Mouse (Mus musculus) C2C12 (cell line): ENCODE measurements around the gene Spata16. TPM values are rescaled to one million over a fixed set of nuclear protein-coding genes. Genes with fewer than 3 reads are reported as not detected.

Source experiments
- H3K27me3 ChIP-seq: one replicate; pipeline ENCODE4 v1.6.1; 2011; ENCODE audit not compliant: control insufficient read depth, insufficient read depth, insufficient read length
- H3K36me3 ChIP-seq: one replicate; pipeline ENCODE4 v1.6.1; 2011; ENCODE audit not compliant: control insufficient read depth, insufficient read depth
- H3K4me3 ChIP-seq: one replicate; pipeline ENCODE4 v1.5.1; 2011; ENCODE audit warnings: mild to moderate bottlenecking, control low read depth; ENCODE audit not compliant: poor library complexity, insufficient read depth, severe bottlenecking
- H3K79me2 ChIP-seq: one replicate; pipeline ENCODE4 v1.6.1; 2011; ENCODE audit not compliant: control insufficient read depth, insufficient read depth
- H3K79me3 ChIP-seq: one replicate; pipeline ENCODE4 v1.6.1; 2011; ENCODE audit warnings: low read depth, control low read depth
- H3ac ChIP-seq: one replicate; pipeline ENCODE3; 2011; ENCODE audit warnings: low read depth; ENCODE audit not compliant: control insufficient read depth, insufficient read length
- CEBPB ChIP-seq: IDR thresholded peaks from one replicate; pipeline ENCODE4 v1.6.1; 2011; ENCODE audit warnings: low read depth, mild to moderate bottlenecking, control low read depth, moderate library complexity
- CTCF ChIP-seq: IDR thresholded peaks from one replicate; pipeline ENCODE4 v1.5.1; 2011; ENCODE audit not compliant: control insufficient read depth, insufficient read depth, insufficient read length
- FOSL1 ChIP-seq: IDR thresholded peaks from one replicate; pipeline ENCODE4 v1.8.0; 2011; ENCODE audit warnings: mild to moderate bottlenecking, low read length; ENCODE audit not compliant: poor library complexity, insufficient read depth, severe bottlenecking
- MAX ChIP-seq: IDR thresholded peaks from one replicate; pipeline ENCODE4 v1.6.1; 2011; ENCODE audit warnings: mild to moderate bottlenecking, control low read depth
- MYOD1 ChIP-seq: IDR thresholded peaks from one replicate; pipeline ENCODE4 v1.6.1; 2011; ENCODE audit warnings: low read depth; ENCODE audit not compliant: control insufficient read depth, insufficient read length
- MYOG ChIP-seq: IDR thresholded peaks from one replicate; pipeline ENCODE4 v1.6.1; 2011; ENCODE audit not compliant: control insufficient read depth, insufficient read length; ENCODE audit errors: extremely low read depth
- USF1 ChIP-seq: IDR thresholded peaks from one replicate; pipeline ENCODE4 v1.6.1; 2011; ENCODE audit warnings: low read depth, mild to moderate bottlenecking, control low read depth, moderate library complexity
- long read RNA-seq, 2 experiments: library from polyadenylated mRNA; unstranded; transcript quantifications; one replicate each; pipeline ENCODE4 v2.0.0; 2019 to 2020
- polyA plus RNA-seq: library from polyadenylated mRNA; unstranded; fragments of >200 nt; fragmentation: generic; extraction: Trizol; gene quantifications from one replicate; pipeline ENCODE4 v1.2.1, GENCODE M21; 2012; ENCODE audit warnings: missing spikeins

The Spata16 gene
- polyA plus RNA-seq, result not detected
- long read RNA-seq, experiment 1, result 0 reads
- long read RNA-seq, experiment 2, result 0 reads

DNA sequence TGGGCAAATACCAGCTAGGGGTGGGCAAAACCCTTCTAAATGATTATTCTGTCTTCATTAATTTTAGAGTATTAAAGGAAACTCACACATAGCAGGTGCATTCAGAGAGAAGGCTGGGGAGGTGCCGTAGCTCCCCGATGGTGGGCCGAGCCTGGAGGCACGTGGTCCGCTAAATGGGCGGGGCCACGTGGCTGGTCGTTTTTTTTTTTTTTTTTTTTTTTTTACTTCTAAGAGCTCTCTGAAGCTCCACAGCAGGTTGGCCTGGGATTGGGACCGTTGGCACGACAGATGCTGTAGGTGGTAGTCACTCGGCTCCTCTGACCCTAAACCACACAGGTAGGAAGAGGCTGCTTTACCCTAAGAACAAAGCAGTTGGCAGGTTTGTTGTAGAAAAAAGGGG is at the start of gene Spata16:
Spata16 (plus strand) TSS at position 219 of the 400 bp plus-strand sequence.
- H3K27me3 ChIP-seq, result no peaks in the 10 kb centered on the region
- H3ac ChIP-seq, result no peak within 1 kb of the TSS
- H3K4me3 ChIP-seq, result no peak within 1 kb of the TSS
- no peaks in the 10 kb centered on the region for H3K36me3 ChIP-seq
- H3K79me2 ChIP-seq, result no peaks in the 10 kb centered on the region
- TF ChIP-seq MYOD1 (no peak), CEBPB (no peak), CTCF (no peak), MAX (no peak), FOSL1 (no peak), USF1 (no peak), MYOG (no peak)
- no peaks in the 10 kb centered on the region for H3K79me3 ChIP-seq

DNA sequence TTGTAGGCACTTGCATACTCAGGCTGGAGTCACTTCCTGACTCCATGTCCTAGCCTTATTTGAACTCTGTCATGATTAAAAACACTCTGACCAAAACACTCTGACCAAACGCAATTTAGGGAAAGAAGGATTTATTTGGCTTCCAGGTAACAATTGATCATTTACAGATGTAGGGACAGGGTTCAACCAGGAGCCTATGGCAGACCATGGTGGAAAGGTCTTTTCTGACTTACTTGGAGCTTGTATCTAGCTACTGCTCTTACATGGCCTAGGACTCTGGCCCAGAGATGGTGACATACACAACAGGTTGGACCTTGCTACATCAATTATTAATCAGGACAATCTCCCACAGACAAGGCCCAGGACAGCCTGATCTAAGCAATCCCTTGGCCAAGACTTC is 32.6 kb upstream of the Spata16 start:
- TF ChIP-seq USF1, result no peak
- no peak for TF ChIP-seq CEBPB
- no peak for TF ChIP-seq MYOD1
- no peak for TF ChIP-seq MYOG
- no peak for TF ChIP-seq CTCF
- no peak for TF ChIP-seq MAX
- no peak for TF ChIP-seq FOSL1
- Histone ChIP-seq H3K4me3 (no peak overlapping the region), H3K36me3 (no peaks in the 10 kb centered on the region), H3K79me2 (no peaks in the 10 kb centered on the region), H3K27me3 (no peaks in the 10 kb centered on the region), H3K79me3 (no peaks in the 10 kb centered on the region), H3ac (no peak overlapping the region)

DNA sequence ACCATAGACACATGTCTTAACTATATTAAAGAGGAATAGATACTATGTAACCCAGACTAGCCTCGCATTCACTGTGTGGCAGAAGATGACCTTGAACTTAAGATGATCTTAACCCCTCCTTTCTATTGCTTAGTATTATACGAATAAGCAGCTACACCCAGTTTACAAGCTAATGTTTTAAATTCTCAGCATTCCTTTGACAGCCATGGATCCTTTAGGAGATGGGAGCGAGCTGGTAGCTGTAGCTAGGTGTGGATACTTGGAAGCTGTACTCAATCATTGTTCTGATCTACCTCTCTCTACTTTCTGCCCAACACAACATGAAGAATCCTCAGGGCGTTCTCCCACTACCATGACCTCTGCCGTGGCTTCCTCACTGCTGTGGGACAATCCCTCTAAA is 28.9 kb upstream of the Spata16 start:
- Histone ChIP-seq H3K27me3 (no peaks in the 10 kb centered on the region), H3K4me3 (no peak overlapping the region), H3K36me3 (no peaks in the 10 kb centered on the region), H3ac (no peak overlapping the region), H3K79me3 (no peaks in the 10 kb centered on the region), H3K79me2 (no peaks in the 10 kb centered on the region)
- no peak for TF ChIP-seq USF1

DNA sequence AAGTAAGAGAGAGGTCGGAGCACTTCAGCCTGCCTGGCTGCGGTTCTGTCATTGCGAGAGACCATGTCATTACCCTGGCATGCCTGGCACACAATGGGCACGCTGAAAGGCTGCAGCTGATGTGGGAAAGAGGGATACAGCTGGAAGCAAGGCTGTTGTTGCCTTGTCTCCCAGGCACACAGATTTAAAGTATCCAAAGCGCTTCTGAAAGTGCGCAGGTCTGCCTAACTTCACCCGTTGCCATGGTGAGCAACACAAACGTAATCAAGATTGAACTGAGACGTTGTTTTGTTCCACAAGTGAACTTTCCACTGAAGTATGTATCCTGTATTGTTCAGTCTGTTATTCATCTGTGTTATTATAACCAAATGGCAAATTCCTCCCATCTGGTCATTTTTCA is 1.8 kb downstream of the Spata16 start:
- H3K27me3 ChIP-seq, result no peaks in the 10 kb centered on the region
- H3K79me3 ChIP-seq, result no peaks in the 10 kb centered on the region
- H3K79me2 ChIP-seq, result no peaks in the 10 kb centered on the region
- no peaks in the 10 kb centered on the region for H3K36me3 ChIP-seq
- H3ac ChIP-seq, result no peak overlapping the region
- no peak overlapping the region for H3K4me3 ChIP-seq
- TF ChIP-seq USF1 (no peak), MAX (no peak), FOSL1 (no peak), CTCF (no peak), MYOD1 (no peak), MYOG (no peak)

DNA sequence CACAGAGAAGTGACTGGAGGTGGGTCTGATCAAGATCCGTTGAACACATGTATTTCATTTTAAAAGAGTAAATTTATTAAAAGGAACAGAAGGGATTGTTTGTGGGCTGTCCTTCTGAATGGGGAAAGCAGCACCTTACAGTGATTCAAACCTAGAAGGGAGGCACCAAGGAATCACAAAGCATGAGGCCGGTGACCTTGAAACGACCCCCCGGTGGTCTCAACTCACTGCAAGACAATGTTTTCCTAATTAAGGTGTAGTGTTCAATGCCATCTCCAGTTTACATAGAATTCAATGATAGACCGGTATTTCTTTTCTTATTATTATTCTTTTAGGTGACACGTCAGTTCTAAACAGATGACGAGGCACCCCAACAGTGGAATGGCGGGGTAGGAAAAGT is 2.4 kb downstream of the Spata16 start:
- Histone ChIP-seq H3K27me3 (no peaks in the 10 kb centered on the region), H3K79me2 (no peaks in the 10 kb centered on the region), H3K4me3 (no peak overlapping the region), H3K36me3 (no peaks in the 10 kb centered on the region), H3ac (no peak overlapping the region), H3K79me3 (no peaks in the 10 kb centered on the region)
- TF ChIP-seq CEBPB, result no peak
- TF ChIP-seq MYOG, result no peak
- no peak for TF ChIP-seq MAX
- TF ChIP-seq MYOD1, result no peak
- TF ChIP-seq FOSL1, result no peak
- TF ChIP-seq CTCF, result no peak
- no peak for TF ChIP-seq USF1

DNA sequence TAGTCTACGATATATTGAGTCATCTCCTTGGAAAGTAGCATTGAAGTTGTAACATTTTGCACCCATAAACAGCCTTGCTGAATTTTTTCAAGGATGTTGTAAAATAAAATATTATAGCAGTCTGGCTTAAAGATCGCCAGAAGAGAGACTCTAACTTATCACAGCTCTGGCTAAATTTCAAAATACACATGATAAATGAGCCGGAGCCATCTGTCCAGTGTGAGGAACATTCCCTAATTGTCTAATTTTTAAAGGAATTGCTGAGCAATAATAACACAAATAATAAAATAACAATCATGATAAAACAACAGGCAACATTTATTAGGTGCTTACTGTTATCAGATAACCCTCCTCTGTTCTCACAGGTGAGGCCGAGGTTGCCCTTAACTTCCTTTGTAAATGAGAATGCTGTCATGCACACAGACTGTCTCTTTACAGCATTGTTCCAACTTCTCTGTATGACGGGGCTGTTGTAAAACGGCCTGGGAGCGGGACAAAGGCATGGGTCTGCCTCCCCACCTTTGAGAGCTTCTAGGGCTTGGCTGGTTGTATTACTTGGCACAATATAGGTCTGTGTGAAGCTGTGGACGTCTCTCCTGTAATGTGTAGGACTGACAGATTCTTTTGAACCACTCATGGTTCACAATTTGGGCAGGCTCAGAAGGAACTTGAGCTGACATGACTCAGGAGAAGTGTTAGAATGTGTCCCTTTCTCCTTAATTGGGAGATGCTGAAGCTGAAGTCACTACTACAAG is 3.1 kb downstream of the Spata16 start:
- Histone ChIP-seq H3K4me3 (no peak overlapping the region), H3K79me3 (no peaks in the 10 kb centered on the region), H3ac (no peak overlapping the region), H3K79me2 (no peaks in the 10 kb centered on the region), H3K36me3 (no peaks in the 10 kb centered on the region), H3K27me3 (no peaks in the 10 kb centered on the region)
- no peak for TF ChIP-seq FOSL1
- no peak for TF ChIP-seq USF1
- TF ChIP-seq MYOG, result no peak
- TF ChIP-seq MYOD1, result no peak
- no peak for TF ChIP-seq CEBPB
- no peak for TF ChIP-seq CTCF
- no peak for TF ChIP-seq MAX
